Mouse (Mus musculus) embryo, embryonic 11.5 days (tissue): Measurements from ENCODE around the gene Sdc1.

Experiments used
- DNase-seq: peaks from one replicate; pipeline ENCODE4 v3.0.0-alpha.2; 2012; ENCODE audit warnings: low read depth, low spot score

The Sdc1 gene

DNA sequence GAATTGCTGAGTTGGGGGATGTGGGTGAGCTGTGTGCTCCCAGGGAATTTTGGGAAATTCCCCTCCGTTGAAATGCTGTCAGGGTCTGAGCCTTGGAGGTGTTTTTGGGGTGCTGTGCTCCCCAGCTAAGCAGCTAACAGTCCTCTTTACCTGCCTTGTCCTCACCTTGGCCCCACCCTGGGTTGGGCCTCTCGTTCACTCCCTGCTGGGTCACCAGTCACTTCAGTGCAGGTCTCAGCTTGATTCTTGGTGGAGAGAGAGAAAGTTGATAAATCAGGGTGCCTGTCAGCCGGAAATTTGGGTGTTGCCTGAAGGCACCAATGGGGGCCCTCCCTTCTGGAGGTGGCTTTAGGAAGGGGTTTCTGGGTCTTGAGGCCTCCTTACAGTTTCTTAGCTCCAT lies 11.4 kb downstream of the Sdc1 start:
- no peak for DNase-seq

DNA sequence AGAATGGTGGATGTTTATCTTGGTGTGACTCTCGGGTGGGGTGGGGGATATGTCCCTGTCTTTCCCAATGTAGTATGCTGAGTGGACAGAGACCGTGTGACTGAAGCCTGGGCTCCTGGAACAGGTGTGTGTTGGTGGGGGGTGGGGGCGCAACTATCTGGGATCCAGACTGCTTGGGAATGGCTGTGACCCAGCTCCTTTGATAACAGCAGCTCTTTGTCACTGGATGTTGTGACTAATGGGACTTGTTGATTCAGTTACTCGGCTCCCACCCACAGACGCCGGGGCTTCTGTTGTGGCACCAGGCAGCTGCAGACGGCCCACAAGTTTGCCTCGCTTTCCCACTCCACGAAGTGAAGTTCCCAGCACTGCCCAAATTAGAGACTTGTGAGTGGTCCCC lies 13.1 kb downstream of the Sdc1 start:
- no peak for DNase-seq

DNA sequence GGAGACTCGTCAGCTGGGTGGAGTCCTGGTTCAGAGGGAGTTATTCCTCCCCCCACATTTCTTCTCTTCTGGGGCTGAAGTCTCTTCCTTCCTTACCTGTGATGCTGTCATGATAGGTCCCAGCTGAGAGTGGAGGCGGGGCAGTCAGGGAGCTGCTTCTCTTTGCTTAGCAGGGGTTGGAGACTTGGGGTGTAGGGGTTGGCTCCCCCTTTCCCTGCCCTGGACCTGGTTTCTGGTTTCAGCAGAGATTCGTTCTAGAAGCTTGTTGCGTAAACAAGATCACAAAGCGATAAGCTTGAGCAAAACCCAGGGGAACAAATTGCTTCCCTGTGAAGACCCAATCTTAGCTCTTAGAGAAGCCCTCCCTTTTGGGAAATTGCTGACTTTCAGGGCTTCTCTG lies 15.4 kb downstream of the Sdc1 start:
- no peak for DNase-seq

DNA sequence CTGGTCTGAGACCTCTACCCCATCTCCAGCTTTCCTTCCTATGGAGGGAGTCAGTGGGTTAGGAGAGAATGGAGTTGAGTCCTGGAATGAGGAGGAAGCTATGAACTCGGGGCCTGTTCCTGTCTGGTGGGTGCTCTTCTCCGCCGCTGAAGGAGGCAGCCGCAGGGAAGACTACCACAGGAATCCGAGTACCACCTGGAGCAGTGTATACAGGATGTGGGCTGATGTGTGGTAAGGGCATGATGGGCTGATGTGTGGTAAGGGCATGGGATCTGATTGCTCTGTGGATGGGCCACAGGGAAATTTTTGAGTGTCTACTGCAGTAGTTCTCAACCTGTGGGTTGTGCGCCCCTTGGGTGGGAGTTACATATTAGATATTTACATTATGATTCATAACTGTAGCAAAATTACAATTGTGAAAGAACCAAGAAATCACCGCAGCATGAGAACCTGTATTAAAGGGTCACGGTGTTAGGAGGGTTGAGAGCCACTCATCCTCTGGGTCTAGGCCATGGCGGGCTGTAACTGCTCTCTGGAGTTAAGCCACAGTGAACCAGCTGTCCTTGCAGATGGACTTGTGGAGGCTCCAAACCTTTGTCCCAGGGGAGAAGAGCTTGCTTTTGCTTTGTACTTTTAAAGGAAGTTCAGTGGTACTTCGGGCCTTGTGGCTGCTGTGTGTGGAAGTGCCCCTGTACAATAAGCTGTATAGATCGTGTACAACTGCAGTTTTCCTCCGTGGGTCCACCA lies 16.0 kb downstream of the Sdc1 start:
- DNase-seq: no peak

DNA sequence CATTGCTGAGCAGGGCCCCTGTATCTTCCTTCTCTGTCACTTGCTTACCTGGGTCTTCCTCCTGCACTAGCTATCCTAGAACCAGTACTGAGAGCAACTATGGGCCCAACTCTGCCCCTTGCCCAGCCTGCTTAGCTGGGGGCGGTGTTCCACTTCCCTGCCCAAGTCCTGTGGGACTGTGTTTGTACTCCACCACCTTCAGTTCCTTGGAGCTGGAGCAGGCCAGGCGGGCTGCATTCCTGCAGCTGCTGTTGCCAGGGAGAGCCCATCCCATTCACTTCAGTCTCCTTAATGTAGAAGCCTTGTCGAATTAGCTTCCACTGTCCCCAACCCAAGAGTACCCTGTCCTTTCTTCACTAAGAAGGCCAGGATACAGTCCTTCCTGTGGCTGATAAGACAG lies 17.3 kb downstream of the Sdc1 start:
- DNase-seq: no peak

DNA sequence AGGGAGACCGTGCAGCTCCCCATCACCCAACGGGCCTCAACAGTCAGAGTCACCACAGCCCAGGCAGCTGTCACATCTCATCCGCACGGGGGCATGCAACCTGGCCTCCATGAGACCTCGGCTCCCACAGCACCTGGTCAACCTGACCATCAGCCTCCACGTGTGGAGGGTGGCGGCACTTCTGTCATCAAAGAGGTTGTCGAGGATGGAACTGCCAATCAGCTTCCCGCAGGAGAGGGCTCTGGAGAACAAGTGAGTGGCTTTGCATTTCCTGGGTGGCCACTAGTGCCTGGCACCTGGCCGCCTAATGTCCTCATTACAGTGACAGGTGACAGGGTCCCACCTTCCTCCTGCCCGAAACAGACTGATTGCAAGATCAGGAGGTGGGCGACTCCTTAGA lies 19.5 kb downstream of the Sdc1 start:
- DNase-seq: no peak

DNA sequence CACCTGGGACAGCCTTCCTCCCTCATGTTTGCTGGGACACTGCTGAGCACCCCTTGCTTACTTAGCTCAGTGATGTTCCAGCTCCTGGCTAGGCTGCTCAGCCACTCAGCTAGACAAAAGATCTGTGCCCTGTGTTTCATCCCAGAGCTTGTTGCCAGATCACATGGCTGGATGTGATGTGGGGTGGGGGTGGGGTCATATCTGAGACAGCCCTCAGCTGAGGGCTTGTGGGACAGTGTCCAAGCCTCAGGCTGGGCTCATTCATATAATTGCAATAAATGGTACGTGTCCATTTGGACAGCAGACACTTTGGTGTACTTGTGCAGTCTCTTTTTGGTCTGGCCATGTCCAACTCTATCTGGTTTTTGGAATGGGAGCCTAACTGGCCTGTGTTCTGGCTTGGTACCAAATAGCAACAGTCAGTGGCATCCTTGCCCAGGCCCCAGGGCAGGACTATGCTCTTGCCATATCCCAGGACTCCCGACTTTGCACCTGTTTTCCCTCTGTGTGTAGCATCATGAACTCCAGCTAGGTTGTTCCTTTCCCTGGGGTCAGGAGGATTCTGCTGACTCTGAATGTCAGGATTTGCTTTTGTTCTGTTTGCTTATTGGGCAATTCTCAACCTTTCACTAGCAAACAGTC lies 22.4 kb downstream of the Sdc1 start:
- no peak for DNase-seq

DNA sequence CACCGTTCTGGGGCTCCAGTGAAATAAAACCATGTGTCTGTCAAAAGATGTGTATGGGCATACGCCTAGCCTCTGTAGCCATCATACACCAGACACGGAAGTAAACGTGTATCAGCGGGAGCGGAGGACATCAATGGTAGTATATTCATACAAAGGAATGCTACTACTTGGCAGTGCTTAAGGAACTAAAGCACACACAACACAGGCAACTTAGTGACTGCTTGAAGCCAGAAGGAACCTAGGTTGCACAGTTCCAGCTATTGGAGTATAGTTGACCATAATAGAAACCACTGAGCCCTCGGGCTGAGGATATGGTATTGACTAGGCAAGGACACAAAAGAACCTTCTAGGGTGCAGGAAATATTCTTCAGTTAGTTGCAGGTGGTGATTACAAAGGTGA lies 26.8 kb downstream of the Sdc1 start:
- no peak for DNase-seq

DNA sequence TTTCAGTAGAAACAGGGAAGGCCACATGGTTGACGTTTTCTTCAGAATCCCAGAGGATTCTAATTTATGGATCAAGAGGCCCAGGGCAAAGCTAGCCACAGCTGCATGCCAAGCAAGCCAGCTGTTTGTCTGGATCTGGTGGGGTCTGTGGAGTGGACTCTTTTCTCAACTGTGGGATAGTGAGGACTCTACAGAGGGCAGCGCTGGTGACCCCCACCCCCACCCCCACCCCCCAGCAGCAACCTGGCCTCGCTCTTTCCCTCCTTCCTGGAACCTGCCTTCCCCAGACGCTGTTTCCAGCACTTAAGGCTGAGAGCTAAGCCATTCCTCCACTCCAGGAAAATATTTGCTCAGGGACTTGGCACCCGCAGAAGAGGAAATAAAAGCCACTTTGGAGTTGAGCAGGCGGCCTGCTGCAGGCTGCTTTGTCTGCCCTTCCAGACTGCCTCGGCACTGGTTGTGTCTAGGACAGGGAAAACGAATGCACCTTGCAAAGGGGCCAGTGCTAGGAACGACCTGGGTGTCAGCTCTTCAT lies 27.4 kb downstream of the Sdc1 start:
- no peak for DNase-seq

DNA sequence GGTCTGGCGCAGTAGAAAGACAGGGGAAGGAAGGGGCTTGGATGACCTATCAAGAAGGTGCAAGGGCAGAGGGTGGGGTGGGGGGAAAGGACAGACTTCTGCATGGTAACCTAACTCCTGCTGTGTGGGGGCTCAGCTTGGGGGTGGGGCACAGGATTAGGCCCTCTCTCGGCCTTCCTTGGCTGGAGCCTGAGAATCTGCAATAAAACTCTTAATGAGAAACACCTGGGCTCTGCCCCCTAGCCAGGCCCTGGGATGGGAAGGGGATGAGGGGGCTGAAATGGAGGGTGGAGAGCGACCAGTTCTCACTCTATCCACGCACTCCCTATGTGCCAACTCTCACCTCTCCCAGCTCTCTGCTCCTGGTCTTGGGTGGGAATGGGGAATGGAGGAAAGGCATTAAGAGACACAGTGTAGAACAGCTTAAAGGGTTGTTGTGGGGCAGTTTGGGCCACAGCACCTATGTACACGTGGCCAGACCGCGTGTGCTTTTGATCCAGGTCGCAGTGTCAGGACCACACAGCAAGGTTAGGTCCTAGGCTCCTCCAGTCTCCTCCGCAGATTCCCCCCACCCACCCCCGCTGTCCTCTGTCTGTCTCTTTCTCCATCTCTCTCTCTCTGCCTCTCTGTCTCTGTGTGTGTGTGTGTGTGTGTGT lies 32.4 kb downstream of the Sdc1 start:
- DNase-seq: peak; percentile 27

DNA sequence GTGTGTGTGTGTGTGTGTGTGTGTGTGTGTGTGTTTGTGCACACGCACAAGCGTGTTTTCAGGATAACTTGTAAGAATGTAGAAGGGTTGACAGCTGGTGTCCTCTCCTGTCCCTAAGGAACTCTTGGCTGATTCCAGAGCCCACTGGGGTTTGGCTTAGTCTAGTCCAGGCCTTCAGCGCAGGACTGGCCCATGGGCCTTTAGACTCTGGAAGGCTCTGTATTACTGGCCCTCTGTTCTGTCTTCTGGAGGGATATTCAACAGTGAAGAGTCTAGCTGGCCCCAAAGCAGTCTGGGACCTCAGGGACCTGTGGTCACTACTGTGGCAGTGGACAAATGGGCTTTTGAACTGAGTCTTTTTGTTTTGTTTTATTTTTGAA lies 32.9 kb downstream of the Sdc1 start:
- DNase-seq: no peak

DNA sequence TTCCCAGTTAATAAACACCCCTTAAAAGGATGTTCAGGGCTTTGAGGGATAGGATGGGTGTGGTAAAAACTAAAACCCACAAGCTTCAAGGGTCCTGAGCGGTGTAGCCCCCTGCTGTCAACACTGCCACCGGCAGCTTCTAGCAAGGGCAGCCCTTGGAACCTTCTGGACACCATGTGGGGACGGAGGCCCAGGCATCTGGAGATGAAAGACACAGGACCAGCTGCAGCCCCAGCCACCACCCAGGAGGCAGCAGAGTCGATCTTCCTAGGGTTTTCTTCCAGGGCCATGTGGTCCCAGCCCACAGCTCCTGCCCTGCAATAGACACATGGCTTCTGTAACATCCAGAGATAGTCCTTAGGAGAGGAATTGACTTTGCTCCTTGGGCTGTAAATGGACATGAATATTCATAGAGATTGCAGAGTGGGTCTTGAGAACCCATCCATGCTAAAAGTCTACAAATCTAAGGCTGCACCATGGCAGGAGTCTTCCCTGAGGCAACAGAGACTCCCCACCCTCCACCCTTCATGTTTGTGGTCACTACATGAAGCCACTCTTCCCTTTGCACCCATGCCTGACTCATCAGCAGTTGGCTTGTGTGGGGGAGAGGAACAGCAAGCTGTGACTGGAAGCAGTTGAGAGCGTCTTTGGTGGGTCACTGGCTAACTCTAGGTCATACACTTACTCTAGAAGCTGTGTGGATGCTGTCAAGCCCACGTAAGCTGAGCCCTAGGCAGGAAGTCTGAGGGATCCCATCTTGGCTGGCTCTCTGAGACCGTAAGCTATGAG lies 34.0 kb downstream of the Sdc1 start:
- DNase-seq: no peak

DNA sequence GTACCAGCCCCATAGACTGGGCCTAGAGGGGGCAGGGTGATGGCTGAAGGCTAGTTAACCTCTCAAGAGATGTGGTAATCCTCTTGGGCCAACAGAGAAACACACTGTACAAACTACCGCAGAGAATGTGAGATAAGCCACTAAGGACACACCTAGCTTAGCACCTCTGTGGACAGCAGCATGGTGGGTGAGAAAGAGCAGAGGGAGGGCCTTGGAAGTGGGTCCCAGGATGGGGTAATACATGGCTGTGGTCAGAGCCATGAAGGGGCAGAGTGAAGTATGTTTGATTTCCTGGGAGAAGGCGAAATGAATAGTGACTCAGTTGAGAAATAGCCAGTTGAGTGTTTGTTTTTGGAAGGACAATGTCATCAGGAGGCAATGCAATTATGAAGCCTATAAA lies 38.0 kb downstream of the Sdc1 start:
- no peak for DNase-seq

DNA sequence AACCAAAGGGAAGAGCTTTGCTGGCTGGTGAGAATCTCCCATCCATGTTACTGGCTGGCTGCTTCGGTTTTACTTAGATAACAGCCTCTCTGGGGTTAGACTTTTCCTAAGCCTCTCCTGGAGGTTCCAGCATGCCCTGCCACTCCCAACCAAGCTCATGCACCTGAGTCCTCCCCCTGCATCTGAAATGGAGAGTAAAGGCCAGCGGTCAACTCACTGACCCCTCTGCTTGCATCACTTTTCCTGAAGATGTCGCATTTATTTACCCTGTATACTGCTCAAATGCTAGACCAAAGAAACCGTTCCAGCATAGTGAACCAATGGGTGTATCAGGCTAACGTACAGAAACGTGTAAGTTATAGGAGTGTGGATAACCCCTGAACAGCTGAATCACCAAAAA lies 38.5 kb downstream of the Sdc1 start:
- DNase-seq: no peak

DNA sequence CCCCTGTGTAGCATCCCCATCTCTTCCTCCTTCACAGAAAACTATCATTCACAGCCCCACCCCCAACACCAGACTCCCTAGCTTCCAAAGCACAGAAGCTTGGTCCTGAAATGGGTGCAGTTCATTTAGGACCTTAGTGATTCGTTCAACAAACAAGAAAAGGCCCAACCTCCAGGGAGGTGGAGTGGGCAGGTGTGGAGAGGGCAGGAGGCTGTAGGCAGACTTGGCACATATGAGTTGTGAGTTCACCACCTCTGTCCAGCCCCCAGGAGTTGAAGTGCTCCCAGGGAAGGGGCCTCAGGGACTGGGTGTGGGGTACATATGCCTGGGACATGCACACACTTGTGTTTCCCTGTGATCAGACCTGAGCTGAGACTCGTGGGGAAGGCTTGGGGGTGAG lies 39.8 kb downstream of the Sdc1 start:
- no peak for DNase-seq

DNA sequence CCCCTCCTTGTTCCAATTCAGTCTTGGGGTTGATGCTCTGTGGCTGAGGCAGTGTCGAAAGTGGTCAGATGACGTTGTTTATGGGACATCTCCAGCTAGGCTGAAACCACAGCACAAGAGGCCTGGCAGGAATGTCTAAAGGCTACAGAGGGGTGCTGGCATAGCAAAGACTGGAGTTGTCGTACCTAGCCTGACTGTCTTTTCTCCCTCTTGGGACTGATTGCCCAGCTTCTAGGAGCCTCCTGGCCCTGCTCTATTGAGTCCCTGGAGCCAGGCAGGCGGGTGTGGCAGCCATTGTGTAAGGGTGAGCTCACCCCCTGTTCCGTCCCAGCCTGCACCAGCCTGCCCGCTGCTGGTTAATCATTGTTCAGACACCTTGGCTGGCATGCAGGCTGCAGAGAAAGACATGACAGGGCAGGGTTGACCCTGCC lies 40.3 kb downstream of the Sdc1 start:
- no peak for DNase-seq

DNA sequence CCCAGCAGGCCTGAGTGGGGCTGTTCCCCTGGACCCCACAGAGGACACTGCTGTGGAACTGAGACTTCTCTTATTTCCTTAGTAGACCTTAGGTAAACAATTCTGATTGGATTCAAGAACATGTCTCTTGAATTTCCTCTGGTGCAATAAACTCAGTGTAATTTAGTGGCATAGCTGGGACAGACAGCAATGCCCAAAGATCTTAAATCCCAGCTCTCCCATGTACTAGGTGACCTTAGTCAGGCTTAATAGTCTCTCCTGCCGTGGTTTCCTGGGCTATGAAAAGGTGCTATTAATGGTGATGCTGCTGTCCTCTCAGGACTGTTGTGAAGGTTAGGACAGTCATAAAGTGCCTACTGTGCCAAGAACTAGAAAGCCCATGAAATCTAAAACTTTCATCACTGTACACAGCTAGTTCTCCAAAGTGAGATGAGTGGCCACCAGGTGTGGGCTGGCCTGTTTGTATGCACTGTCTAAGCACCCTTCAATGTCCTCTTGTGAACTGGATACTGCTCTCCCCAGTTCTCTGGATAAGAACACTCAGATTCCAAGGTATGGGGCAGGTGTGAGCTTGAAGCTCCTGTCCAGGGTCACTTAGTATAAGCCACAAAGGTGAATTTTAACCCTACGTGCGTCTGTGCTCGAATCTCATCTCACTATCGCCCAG lies 40.9 kb downstream of the Sdc1 start:
- DNase-seq: no peak

DNA sequence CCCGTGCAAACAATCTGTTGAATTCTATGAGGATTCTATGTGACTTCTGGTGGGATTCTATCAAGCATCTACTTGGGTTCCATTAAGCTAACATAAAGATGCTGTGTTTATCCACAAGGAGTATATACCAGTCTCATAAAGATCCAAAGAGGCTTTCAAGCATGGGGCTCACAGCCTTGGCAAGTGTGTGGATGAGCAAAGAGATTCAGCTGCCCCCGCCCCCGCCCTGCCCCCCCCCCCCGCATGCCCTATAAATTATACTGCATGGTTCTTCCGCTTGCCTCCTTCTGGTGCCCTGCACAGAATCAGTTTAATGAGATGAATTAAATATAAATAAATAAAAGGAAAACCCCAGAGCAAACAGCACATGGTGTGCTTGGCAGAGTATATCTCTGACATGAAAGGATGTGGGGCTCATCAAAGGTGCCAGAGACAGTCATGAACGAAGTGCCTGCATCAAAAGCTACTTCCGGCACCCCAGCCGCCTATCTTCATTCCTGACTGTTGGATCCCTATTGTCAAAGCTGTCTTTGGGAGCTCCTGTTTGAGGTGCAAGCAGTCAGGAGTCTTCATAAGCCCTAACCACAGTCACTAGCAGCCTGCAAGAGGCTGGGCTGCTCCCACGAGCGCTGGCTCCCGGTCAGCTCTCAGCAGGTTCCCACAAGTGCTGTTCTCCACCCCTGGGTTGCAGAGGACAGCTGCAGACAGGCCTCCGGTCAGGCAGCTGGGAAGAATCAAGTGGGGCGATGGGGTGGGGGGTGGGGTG lies 46.5 kb downstream of the Sdc1 start:
- no peak for DNase-seq

DNA sequence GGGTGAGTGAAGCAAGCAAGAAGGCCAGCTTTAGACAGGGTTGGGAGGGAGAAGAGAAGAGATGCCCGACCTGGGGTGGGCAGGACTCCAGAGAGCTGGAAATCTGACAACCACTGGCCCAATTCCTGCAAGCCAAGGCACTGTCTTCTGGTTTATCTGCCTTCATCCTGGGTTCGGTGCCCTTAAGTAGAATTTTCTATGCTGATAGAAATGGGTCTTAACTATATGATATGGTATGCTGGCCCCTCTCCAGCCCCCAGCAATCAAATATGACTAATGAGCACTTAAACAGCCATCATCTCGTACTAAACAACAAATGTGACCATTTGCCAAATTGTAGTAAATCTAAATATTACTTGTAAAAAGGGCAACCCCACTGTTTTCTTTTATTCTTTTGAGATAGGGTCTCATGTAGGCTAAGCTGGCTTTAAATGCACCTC lies 47.1 kb downstream of the Sdc1 start:
- DNase-seq: no peak

DNA sequence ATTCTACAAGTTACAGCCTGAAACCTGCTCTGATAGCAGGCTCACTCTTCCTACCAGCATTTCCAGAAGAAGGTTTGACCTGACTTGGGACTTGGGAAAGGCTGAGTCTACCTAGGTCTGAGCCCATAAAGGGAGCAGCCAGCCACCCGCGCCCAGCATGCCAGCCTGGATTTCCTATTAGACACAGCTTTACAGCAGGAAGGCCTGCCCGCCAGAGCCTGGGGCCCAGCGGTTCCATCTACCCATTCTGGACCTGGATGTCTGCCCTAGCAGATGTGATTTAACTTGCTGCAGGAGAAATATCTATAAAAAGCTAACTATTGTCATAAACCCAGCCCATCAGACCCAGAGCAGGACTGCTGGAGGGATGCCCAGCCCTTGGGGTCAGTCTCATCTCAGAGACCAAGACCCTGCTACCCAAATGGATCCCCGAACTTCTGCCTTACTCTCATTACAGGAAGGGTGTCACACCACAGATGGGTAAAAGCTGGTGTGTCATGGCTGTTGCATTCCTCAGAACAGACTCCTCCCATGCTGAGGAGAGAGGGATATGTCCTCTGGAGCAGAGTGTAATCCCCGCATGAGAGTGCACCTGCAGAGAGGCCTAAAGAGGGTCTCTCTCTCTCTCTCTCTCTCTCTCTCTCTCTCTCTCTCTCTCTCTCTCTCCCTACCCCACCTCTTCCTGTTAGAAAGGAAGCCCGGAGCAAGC lies 54.0 kb downstream of the Sdc1 start:
- no peak for DNase-seq
